Mouse (Mus musculus): ENCODE results near the gene Vamp8. TPM values are rescaled to one million over a fixed set of nuclear protein-coding genes. Genes with fewer than 3 reads are reported as not detected.

The Vamp8 gene
- polyA plus RNA-seq, 1 experiment from 2014 or later: 183 TPM

GRCm38 (mm10) chr6:72383142-72383820 is 7.2 kb downstream of the Vamp8 start:
- WGBS: 82% methylated on average over 6 of the region's 6 CpGs
- no peak for ATAC-seq (replicated peaks; ENCODE audit: low FRiP score, low TSS enrichment, low read depth)

GRCm38 (mm10) chr6:72382494-72382893 is 8.0 kb downstream of the Vamp8 start:
- no peak overlapping the region for H3K4me3 ChIP-seq (ENCODE audit: low read depth, low read length)
- WGBS: 66% methylated on average over 6 of the region's 6 CpGs
- H3K27me3 ChIP-seq (replicated peaks; ENCODE audit: control insufficient read depth, insufficient read depth, low read length): 0 out of 2 replicates have a peak, but pooled peaks cover 8% of the 10 kb centered on the region
- no peak overlapping the region for H3K9ac ChIP-seq (ENCODE audit: low read length)
- no peak overlapping the region for H3K27ac ChIP-seq (ENCODE audit: low read depth)
- H3K36me3 ChIP-seq (ENCODE audit: control insufficient read depth, insufficient read depth, low read length): peaks cover 20% of the 10 kb centered on the region
- no peaks in the 10 kb centered on the region for H3K9me3 ChIP-seq (ENCODE audit: control insufficient read depth, low read length)
- no peak for DNase-seq (ENCODE audit: low spot score)
- no peaks in the 10 kb centered on the region for H3K4me1 ChIP-seq (replicated peaks; ENCODE audit: control insufficient read depth, insufficient read depth, low read length)
- ATAC-seq (replicated peaks; ENCODE audit: low FRiP score, low TSS enrichment, low read depth): no peak
- H3K4me2 ChIP-seq (ENCODE audit: low read length): no peak overlapping the region

More at GRCm38 (mm10) chr6:72383142-72383820, 7.2 kb downstream of the Vamp8 start:
- H3K27ac ChIP-seq (ENCODE audit: low read depth): no peak overlapping the region
- no peak overlapping the region for H3K4me2 ChIP-seq (ENCODE audit: low read length)
- H3K4me1 ChIP-seq (replicated peaks; ENCODE audit: control insufficient read depth, insufficient read depth, low read length): peaks cover under 1% of the 10 kb centered on the region
- 0 out of 2 replicates have a peak, but pooled peaks cover 8% of the 10 kb centered on the region for H3K27me3 ChIP-seq (replicated peaks; ENCODE audit: control insufficient read depth, insufficient read depth, low read length)
- no peak overlapping the region for H3K4me3 ChIP-seq (ENCODE audit: low read depth, low read length)
- no peak for DNase-seq (ENCODE audit: low spot score)
- H3K9me3 ChIP-seq (ENCODE audit: control insufficient read depth, low read length): no peaks in the 10 kb centered on the region
- no peak overlapping the region for H3K9ac ChIP-seq (ENCODE audit: low read length)
- peaks cover 20% of the 10 kb centered on the region for H3K36me3 ChIP-seq (ENCODE audit: control insufficient read depth, insufficient read depth, low read length)

GRCm38 (mm10) chr6:72380131-72380770 is 10.3 kb downstream of the Vamp8 start, which contains the start of gene Vamp5:
TSS of gene Vamp5 (minus strand) at chr6:72380468.
- WGBS: 2% methylated on average over 49 of the region's 49 CpGs
- peak within 1 kb of the TSS; percentile 55 for H3K4me3 ChIP-seq (ENCODE audit: low read depth, low read length)

GRCm38 (mm10) chr6:72379377-72380130 is 10.9 kb downstream of the Vamp8 start:
- WGBS: 49% methylated on average over 7 of the region's 7 CpGs
- DNase-seq (ENCODE audit: low spot score): no peak
- no peak for ATAC-seq (replicated peaks; ENCODE audit: low FRiP score, low TSS enrichment, low read depth)

More at GRCm38 (mm10) chr6:72380131-72380770, 10.3 kb downstream of the Vamp8 start, which contains the start of gene Vamp5:
- Histone ChIP-seq H3K27me3 (replicated peaks; ENCODE audit: control insufficient read depth, insufficient read depth, low read length) (0 out of 2 replicates have a peak, but pooled peaks cover 8% of the 10 kb centered on the region), H3K9me3 (ENCODE audit: control insufficient read depth, low read length) (no peaks in the 10 kb centered on the region), H3K36me3 (ENCODE audit: control insufficient read depth, insufficient read depth, low read length) (peaks cover 5% of the 10 kb centered on the region), H3K27ac (ENCODE audit: low read depth) (no peak within 1 kb of the TSS), H3K4me1 (replicated peaks; ENCODE audit: control insufficient read depth, insufficient read depth, low read length) (no peaks in the 10 kb centered on the region), H3K4me2 (ENCODE audit: low read length) (peak within 1 kb of the TSS; percentile 65), H3K9ac (ENCODE audit: low read length) (peak within 1 kb of the TSS; percentile 62)
- ATAC-seq (replicated peaks; ENCODE audit: low FRiP score, low TSS enrichment, low read depth) (peak; percentile 67), DNase-seq (ENCODE audit: low spot score) (peak; percentile 75)

GRCm38 (mm10) chr6:72378510-72379234 is 11.8 kb downstream of the Vamp8 start:
- H3K4me1 ChIP-seq (replicated peaks; ENCODE audit: control insufficient read depth, insufficient read depth, low read length): no peaks in the 10 kb centered on the region
- WGBS: 90% methylated on average over 8 of the region's 8 CpGs
- no peak overlapping the region for H3K4me3 ChIP-seq (ENCODE audit: low read depth, low read length)
- no peak overlapping the region for H3K4me2 ChIP-seq (ENCODE audit: low read length)
- no peak overlapping the region for H3K27ac ChIP-seq (ENCODE audit: low read depth)
- H3K9me3 ChIP-seq (ENCODE audit: control insufficient read depth, low read length): no peaks in the 10 kb centered on the region
- no peak overlapping the region for H3K9ac ChIP-seq (ENCODE audit: low read length)
- H3K36me3 ChIP-seq (ENCODE audit: control insufficient read depth, insufficient read depth, low read length): no peaks in the 10 kb centered on the region
- DNase-seq (ENCODE audit: low spot score): no peak
- ATAC-seq (replicated peaks; ENCODE audit: low FRiP score, low TSS enrichment, low read depth): no peak
- 0 out of 2 replicates have a peak, but pooled peaks cover 8% of the 10 kb centered on the region for H3K27me3 ChIP-seq (replicated peaks; ENCODE audit: control insufficient read depth, insufficient read depth, low read length)

More at GRCm38 (mm10) chr6:72379377-72380130, 10.9 kb downstream of the Vamp8 start:
- 0 out of 2 replicates have a peak, but pooled peaks cover 8% of the 10 kb centered on the region for H3K27me3 ChIP-seq (replicated peaks; ENCODE audit: control insufficient read depth, insufficient read depth, low read length)
- H3K4me2 ChIP-seq (ENCODE audit: low read length): peak overlapping the region; percentile 65
- no peak overlapping the region for H3K27ac ChIP-seq (ENCODE audit: low read depth)
- no peaks in the 10 kb centered on the region for H3K4me1 ChIP-seq (replicated peaks; ENCODE audit: control insufficient read depth, insufficient read depth, low read length)
- H3K36me3 ChIP-seq (ENCODE audit: control insufficient read depth, insufficient read depth, low read length): no peaks in the 10 kb centered on the region
- H3K4me3 ChIP-seq (ENCODE audit: low read depth, low read length): peak overlapping the region; percentile 55
- no peaks in the 10 kb centered on the region for H3K9me3 ChIP-seq (ENCODE audit: control insufficient read depth, low read length)
- peak overlapping the region; percentile 62 for H3K9ac ChIP-seq (ENCODE audit: low read length)

- H3K4me1 ChIP-seq (replicated peaks; ENCODE audit: control insufficient read depth, insufficient read depth, low read length): peaks cover 6% of the 10 kb centered on the region; the same call in 1 of the 2 replicates
- H3K4me3 ChIP-seq (ENCODE audit: low read depth, low read length): no peak overlapping the region
- no peaks in the 10 kb centered on the region for H3K9me3 ChIP-seq (ENCODE audit: control insufficient read depth, low read length)
- H3K36me3 ChIP-seq (ENCODE audit: control insufficient read depth, insufficient read depth, low read length): no peaks in the 10 kb centered on the region
- H3K27me3 ChIP-seq (replicated peaks; ENCODE audit: control insufficient read depth, insufficient read depth, low read length): 0 out of 2 replicates have a peak, but pooled peaks cover 5% of the 10 kb centered on the region
- WGBS: 70% methylated on average over 15 of the region's 15 CpGs
- ATAC-seq (replicated peaks; ENCODE audit: low FRiP score, low TSS enrichment, low read depth): no peak
- H3K9ac ChIP-seq (ENCODE audit: low read length): no peak overlapping the region
- no peak for DNase-seq (ENCODE audit: low spot score)
- H3K27ac ChIP-seq (ENCODE audit: low read depth): no peak overlapping the region
- H3K4me2 ChIP-seq (ENCODE audit: low read length): no peak overlapping the region
Observed at GRCm38 (mm10) chr6:72374820-72375563, 15.5 kb downstream of the Vamp8 start.

- no peak overlapping the region for H3K4me3 ChIP-seq (ENCODE audit: low read depth, low read length)
- WGBS: 44% methylated on average over 7 of the region's 7 CpGs
- no peaks in the 10 kb centered on the region for H3K9me3 ChIP-seq (ENCODE audit: control insufficient read depth, low read length)
- H3K27ac ChIP-seq (ENCODE audit: low read depth): no peak overlapping the region
- H3K4me1 ChIP-seq (replicated peaks; ENCODE audit: control insufficient read depth, insufficient read depth, low read length): peaks cover 6% of the 10 kb centered on the region; the same call in 1 of the 2 replicates
- H3K9ac ChIP-seq (ENCODE audit: low read length): no peak overlapping the region
- ATAC-seq (replicated peaks; ENCODE audit: low FRiP score, low TSS enrichment, low read depth) (no peak), DNase-seq (ENCODE audit: low spot score) (no peak)
- no peaks in the 10 kb centered on the region for H3K36me3 ChIP-seq (ENCODE audit: control insufficient read depth, insufficient read depth, low read length)
- H3K4me2 ChIP-seq (ENCODE audit: low read length): no peak overlapping the region
- no peaks in the 10 kb centered on the region for H3K27me3 ChIP-seq (replicated peaks; ENCODE audit: control insufficient read depth, insufficient read depth, low read length)
Observed at GRCm38 (mm10) chr6:72374206-72374605, 16.3 kb downstream of the Vamp8 start.
